Mouse (Mus musculus): Measurements from ENCODE around the gene Aldh5a1.

Gene Aldh5a1

GRCm38 (mm10) chr13:24933199-24933598 is 4.3 kb downstream of the Aldh5a1 start:
- no peak for DNase-seq

DNA sequence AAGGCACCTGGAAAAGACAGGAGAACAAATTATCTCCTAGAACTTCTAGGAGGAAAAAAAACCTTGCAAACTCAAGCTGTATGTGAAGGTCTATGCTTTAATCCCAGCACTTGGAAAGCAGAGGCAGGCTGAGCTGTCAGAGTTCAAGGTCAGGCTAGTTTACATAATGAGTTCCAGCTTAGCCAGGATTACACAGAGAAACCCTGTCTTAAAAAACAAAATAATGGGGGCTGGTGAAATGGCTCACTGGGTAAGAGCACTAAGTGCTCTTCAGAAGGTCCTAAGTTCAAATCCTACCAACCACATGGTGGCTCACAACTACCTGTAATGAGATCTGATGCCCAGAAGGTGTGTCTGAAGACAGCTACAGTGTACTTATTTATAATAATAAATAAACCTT is 6.9 kb downstream of the Aldh5a1 start:
- DNase-seq, result no peak

GRCm38 (mm10) chr13:24923991-24924390 is 13.5 kb downstream of the Aldh5a1 start:
- DNase-seq, result no peak

DNA sequence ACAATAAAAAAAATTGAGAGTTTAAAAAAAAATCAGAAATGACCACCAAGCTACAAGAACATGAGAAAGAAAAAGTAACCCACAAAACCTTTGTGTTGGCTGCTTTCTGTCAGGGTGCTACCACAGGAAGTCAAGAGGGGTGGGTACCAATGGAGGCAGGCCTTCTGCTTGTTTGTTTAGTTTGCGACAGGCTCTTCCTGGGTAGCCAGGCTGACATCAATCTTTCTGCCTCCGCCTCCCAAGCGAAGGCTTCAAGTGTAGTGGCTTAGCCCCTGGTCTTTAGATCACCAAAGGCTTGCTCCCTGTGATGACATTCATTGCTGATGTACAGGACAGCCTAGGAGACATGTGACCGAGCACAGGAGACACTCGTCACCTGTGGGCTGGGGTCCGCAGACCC is 16.2 kb downstream of the Aldh5a1 start:
- no peak for DNase-seq

GRCm38 (mm10) chr13:24920333-24920977 is 17.0 kb downstream of the Aldh5a1 start:
- DNase-seq, result peak; percentile 32 to 62

GRCm38 (mm10) chr13:24915831-24916230 is 21.6 kb downstream of the Aldh5a1 start:
- DNase-seq, result no peak

DNA sequence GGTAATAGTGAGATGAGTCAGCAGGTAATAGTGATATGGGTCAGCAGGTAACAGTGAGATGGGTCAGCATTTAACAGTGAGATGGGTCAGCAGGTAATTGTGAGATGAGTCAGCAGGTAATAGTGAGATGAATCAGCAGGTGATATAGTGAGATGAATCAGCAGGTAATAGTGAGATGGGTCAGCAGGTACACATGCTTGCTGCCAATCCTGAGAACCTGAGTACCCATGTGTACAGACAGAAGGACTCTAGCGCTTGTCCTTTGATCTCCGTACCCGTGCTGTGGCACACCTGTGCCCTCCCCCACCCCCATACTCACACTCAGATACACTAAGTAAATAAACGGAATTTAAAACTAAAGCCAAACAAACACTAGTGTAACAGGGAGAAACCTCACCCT is 22.5 kb downstream of the Aldh5a1 start:
- DNase-seq, result no peak

- DNase-seq, result no peak
Observed at GRCm38 (mm10) chr13:24913576-24913975, 23.9 kb downstream of the Aldh5a1 start.

DNA sequence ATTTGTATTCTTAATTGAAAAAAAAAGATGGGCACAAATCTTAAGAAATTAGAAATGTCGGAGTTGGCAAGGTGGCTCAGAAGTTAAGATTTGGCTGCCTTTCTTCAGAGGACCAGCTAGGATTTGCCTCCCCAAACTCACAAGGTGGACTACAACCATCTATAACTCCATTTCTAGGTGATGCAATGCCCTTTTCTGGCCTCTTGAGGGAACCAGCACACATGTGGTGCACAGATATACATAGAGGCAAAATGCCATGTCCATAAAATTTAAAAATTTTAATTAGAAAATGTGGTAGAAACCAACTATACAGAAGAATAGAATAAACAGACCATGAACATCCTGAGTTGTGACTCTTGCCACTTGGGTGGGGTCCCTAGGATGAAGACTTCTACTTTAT is 28.3 kb downstream of the Aldh5a1 start:
- DNase-seq, result no peak

DNA sequence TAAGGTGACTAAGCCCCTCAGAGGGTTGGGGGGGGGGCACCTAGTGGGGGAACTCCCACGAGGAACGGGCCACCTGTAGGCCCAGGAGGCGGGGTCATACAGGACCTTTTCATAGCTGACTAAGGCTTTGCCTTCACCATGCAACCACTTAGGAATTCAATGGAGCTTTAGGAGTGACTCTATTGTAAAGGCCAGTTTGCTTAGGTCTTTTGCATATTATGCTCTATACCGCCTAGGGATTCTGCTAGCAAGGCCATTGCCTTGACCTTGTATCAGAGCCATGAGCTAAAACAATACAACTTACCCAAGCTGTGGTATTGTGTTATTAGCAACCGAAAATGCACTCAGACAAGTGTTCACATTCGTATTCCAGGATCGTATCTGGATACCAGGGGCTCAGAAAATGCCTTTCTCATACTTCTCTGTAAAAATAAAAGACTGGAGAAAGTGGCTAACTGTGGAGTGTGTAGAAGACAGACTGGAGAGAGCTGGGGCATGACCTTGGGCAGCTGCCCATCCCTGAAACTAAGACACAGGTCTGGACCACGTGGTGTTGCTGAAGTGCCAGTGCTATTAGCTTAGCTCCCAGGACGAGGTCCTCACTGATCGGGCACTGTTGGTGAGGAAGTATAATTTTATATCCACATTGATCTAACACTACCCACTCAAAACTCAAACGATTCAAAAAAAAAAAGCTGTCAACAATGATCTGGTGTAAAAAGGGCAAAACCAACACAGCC is 30.5 kb downstream of the Aldh5a1 start:
- no peak for DNase-seq

GRCm38 (mm10) chr13:24905422-24905821 is 32.0 kb downstream of the Aldh5a1 start:
- no peak for DNase-seq

DNA sequence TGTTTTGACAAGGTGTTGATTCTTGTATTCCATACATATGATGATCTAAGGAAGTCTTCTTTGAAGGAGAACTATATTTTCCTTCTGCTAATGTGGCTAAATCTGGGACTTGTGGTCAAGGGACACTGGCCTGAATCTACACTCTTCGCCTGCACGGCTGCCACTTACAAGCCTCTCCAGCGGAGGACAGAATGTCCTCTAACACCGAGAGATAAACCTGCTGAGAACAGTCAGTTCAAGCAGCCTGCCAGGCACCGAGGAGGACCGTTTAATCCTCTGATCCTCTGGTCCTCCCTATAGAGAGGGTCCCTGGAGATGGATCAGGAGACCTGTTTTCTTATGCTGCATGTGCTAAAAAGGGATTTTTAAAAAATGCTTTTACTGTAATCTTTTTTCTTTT is 34.0 kb downstream of the Aldh5a1 start:
- no peak for DNase-seq

GRCm38 (mm10) chr13:24901916-24902315 is 35.5 kb downstream of the Aldh5a1 start:
- DNase-seq, result no peak

- DNase-seq, result no peak
Observed at GRCm38 (mm10) chr13:24893880-24894279, 43.6 kb downstream of the Aldh5a1 start.

- DNase-seq, result no peak
Observed at GRCm38 (mm10) chr13:24892516-24892915, 44.9 kb downstream of the Aldh5a1 start.

- DNase-seq, result no peak
Observed at GRCm38 (mm10) chr13:24889554-24889953, 47.9 kb downstream of the Aldh5a1 start.

DNA sequence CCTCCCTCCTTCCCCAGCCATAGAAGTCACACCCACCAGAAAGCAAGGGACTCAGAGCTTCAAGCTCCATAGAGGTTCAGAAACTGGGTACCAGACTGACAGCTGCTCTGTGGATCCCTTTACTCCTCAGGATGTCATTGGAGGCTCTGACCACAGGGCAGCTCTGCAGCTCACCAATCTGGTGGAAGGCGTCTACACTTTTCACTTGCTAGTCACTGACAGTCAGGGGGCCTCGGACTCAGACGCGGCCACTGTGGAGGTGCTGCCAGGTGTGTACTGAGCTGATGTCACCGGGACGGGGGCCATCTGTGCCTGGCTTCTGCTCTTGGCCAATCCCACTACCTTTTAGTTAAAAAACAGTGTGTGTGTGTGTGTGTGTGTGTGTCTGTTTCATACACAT is 55.0 kb downstream of the Aldh5a1 start:
- peak in 1 of 2 experiments; percentile 10 for DNase-seq

- no peak for DNase-seq
Observed at GRCm38 (mm10) chr13:24880704-24881103, 56.8 kb downstream of the Aldh5a1 start.

DNA sequence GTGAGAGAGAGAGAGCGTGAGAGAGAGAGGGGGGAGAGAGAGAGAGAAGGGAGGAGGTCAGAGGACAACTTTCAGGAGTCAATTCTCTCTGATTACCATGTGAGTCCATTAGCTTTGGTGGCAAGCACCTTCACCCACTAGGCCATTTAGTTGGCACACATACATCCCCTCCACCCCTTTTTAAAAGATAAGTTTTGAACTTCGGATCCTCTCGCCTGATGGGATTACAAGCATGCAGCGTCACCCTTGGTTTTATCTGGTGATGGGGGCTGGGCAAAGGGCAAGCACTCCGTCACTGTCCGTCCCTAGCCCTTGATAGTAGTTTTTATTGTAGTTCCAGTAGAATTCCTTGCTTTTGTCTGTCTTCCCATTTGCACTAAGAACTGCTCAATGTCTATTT is 57.3 kb downstream of the Aldh5a1 start:
- DNase-seq, result no peak

GRCm38 (mm10) chr13:24879359-24880040 is 58.0 kb downstream of the Aldh5a1 start:
- DNase-seq, result no peak

DNA sequence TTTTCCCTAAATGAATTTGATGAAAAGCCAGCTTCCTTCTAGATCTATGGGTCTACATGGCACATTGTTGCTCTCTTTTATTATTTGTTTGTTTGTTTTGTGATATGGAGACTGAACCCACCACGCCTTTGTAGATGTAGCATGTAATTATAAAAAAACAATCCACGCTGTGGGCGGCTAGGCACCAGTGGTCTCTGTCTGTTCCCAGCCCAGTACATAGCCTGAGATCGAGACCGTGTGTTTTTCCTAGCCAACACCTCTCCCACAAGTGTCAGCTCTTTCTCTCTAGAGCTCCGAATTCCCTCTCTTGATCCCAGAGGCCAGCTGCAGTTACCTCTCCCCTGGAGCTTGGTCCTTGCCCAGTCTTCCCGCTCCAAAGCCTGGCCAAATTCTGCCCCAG is 69.2 kb downstream of the Aldh5a1 start:
- no peak for DNase-seq

GRCm38 (mm10) chr13:24867789-24868188 is 69.7 kb downstream of the Aldh5a1 start:
- DNase-seq, result no peak

DNA sequence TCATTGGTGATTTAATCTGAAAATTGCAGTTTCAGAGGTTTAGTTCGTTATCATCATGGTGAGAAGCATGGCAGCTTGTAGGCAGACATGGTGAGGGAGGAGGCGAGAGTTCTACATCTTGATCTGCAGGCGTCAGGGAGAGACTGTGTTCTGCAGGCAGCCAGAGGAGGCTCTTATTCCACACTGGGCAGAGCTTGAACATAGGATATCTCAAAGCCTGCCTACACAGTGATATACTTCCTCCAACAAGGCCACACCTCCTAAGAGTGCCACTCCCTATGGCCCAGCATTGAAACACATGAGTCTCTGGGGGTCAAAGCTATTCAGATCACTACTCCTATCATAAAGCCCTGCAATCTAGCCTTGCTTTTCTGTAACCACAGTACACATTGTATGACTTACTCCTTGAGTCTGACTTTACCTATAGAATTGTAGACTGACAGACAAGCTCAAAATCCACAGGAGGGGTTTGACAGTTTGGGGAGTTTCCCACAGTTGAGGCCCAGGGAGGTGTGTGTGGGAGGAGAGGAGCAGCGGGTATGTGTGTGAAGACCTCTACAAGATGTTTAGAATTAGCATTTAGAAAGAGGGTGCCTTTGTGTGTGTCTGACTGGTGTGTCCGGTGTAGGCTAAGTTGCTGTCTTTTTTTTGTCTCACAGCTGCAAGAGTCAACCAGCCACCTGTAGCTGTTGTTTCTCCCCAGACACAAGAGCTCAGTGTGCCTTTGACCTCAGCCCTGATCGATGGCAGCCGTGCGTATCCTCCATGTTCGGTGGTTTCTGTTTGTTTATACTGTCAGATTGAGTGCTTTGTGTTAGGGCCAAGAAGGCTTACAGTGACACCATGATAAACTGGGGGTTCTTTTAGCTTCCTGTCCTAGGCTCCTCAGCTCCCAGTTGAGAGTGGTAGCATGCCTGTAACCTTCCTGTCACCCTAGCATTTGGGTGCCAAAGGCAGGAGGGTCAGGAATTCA is 70.7 kb downstream of the Aldh5a1 start:
- no peak for DNase-seq
